Mouse (Mus musculus) heart, embryonic 11.5 days (tissue): ENCODE results near the gene Gm10320. TPM values are rescaled to one million over a fixed set of nuclear protein-coding genes. Genes with fewer than 3 reads are reported as not detected.
A peak's percentile ranks its signal among the peaks of the same experiment; 100 is the strongest.

Source experiments
- ATAC-seq: fragments of 200-750 bp; cut with Nextera tagmentation; replicated peaks from 2 replicates; pipeline ENCODE4 v1.8.0; 2017; ENCODE audit warnings: moderate library complexity; ENCODE audit not compliant: insufficient number of reproducible peaks, low FRiP score, low TSS enrichment
- H3K27ac ChIP-seq: fragments of 300-500 bp; sonication (generic); 2 replicates; pipeline ENCODE4 v1.5.1; 2014; ENCODE audit warnings: mild to moderate bottlenecking, low read depth, low read length
- H3K27me3 ChIP-seq: fragments of 300-500 bp; sonication (generic); 2 replicates; pipeline ENCODE4 v1.6.1; 2014; ENCODE audit warnings: mild to moderate bottlenecking, low read length, mixed read lengths; ENCODE audit not compliant: control insufficient read depth, insufficient read depth
- H3K36me3 ChIP-seq: fragments of 300-500 bp; sonication (generic); 2 replicates; pipeline ENCODE4 v1.6.1; 2014; ENCODE audit warnings: mild to moderate bottlenecking, low read length, moderate library complexity, mixed read lengths; ENCODE audit not compliant: control insufficient read depth, insufficient read depth
- H3K4me1 ChIP-seq: fragments of 300-500 bp; sonication (generic); 2 replicates; pipeline ENCODE4 v1.6.1; 2014; ENCODE audit warnings: low read length; ENCODE audit not compliant: control insufficient read depth, insufficient read depth
- H3K4me2 ChIP-seq: fragments of 300-500 bp; sonication (generic); 2 replicates; pipeline ENCODE4 v1.6.1; 2014; ENCODE audit warnings: mild to moderate bottlenecking, moderate library complexity
- H3K4me3 ChIP-seq: fragments of 300-500 bp; sonication (generic); 2 replicates; pipeline ENCODE4 v1.5.1; 2014; ENCODE audit warnings: low read depth, low read length
- H3K9ac ChIP-seq: fragments of 300-500 bp; sonication (generic); 2 replicates; pipeline ENCODE4 v1.6.1; 2014; ENCODE audit warnings: mild to moderate bottlenecking, low read depth, low read length, moderate library complexity
- H3K9me3 ChIP-seq: fragments of 300-500 bp; sonication (generic); replicated peaks from 2 replicates; pipeline ENCODE4 v1.6.1; 2016; ENCODE audit warnings: low read length; ENCODE audit not compliant: control insufficient read depth
- WGBS: fragments of 180-500 bp; shearing (Covaris S2); extraction: QIAGEN DNeasy Blood & Tissue Kit; methylation state at CpG from one replicate; pipeline ENCODE4 v1.1.7; 2014; ENCODE audit not compliant: insufficient replicate concordance; 5-methylcytosine and 5-hydroxymethylcytosine counted together
- polyA plus RNA-seq: library from polyadenylated mRNA; unstranded; fragments of >200 nt; fragmentation: Nextera tagmentation; extraction: Ambion mirVana; gene quantifications from 2 replicates; pipeline ENCODE4 v1.2.1, GENCODE M21; 2014

The Gm10320 gene
- polyA plus RNA-seq, 1 experiment from 2014 or later = 0.37 TPM

- no peak overlapping the region for H3K9ac ChIP-seq
- no peak for ATAC-seq
- no peak overlapping the region for H3K4me3 ChIP-seq
- no peaks in the 10 kb centered on the region for H3K36me3 ChIP-seq
- no peak overlapping the region for H3K4me2 ChIP-seq
- H3K9me3 ChIP-seq = no peaks in the 10 kb centered on the region
- H3K27ac ChIP-seq = no peak overlapping the region
- peaks cover 6% of the 10 kb centered on the region; the same call in 1 of the 2 replicates for H3K4me1 ChIP-seq
- 71% methylated on average over 6 of the region's 6 CpGs for WGBS
- 0 out of 2 replicates have a peak, but pooled peaks cover 2% of the 10 kb centered on the region for H3K27me3 ChIP-seq
These were observed 5.1 kb downstream of the Gm10320 start for GRCm38 (mm10) chr13:98486726-98487125.

- 0 out of 2 replicates have a peak, but pooled peaks cover 2% of the 10 kb centered on the region for H3K27me3 ChIP-seq
- H3K4me2 ChIP-seq = no peak overlapping the region
- peaks cover 6% of the 10 kb centered on the region; the same call in 1 of the 2 replicates for H3K4me1 ChIP-seq
- ATAC-seq = no peak
- H3K4me3 ChIP-seq = no peak overlapping the region
- H3K27ac ChIP-seq = no peak overlapping the region
- H3K36me3 ChIP-seq = no peaks in the 10 kb centered on the region
- 71% methylated on average over 3 of the region's 3 CpGs for WGBS
- H3K9ac ChIP-seq = no peak overlapping the region
- no peaks in the 10 kb centered on the region for H3K9me3 ChIP-seq
These were observed 5.6 kb downstream of the Gm10320 start for GRCm38 (mm10) chr13:98486161-98486560.

- no peaks in the 10 kb centered on the region for H3K9me3 ChIP-seq
- peaks cover 6% of the 10 kb centered on the region; the same call in 1 of the 2 replicates for H3K4me1 ChIP-seq
- no peak overlapping the region for H3K4me2 ChIP-seq
- H3K4me3 ChIP-seq = no peak overlapping the region
- H3K27ac ChIP-seq = no peak overlapping the region
- H3K27me3 ChIP-seq = no peaks in the 10 kb centered on the region
- 73% methylated on average over 5 of the region's 5 CpGs for WGBS
- no peak for ATAC-seq
- H3K36me3 ChIP-seq = no peaks in the 10 kb centered on the region
- no peak overlapping the region for H3K9ac ChIP-seq
These were observed 6.4 kb downstream of the Gm10320 start for GRCm38 (mm10) chr13:98485440-98485839.

GRCm38 (mm10) chr13:98477991-98478390, 13.8 kb downstream of the Gm10320 start:
- Histone ChIP-seq H3K4me2 (no peak overlapping the region), H3K36me3 (no peaks in the 10 kb centered on the region), H3K4me1 (peaks cover 14% of the 10 kb centered on the region), H3K9ac (no peak overlapping the region), H3K27me3 (no peaks in the 10 kb centered on the region), H3K4me3 (no peak overlapping the region), H3K9me3 (no peaks in the 10 kb centered on the region), H3K27ac (no peak overlapping the region)
- ATAC-seq = no peak
- 40% methylated on average over 3 of the region's 3 CpGs for whole genome bisulfite sequencing

- ATAC-seq = no peak
- H3K9me3 ChIP-seq = no peaks in the 10 kb centered on the region
- peaks cover 14% of the 10 kb centered on the region for H3K4me1 ChIP-seq
- H3K4me2 ChIP-seq = no peak overlapping the region
- no peak overlapping the region for H3K9ac ChIP-seq
- H3K36me3 ChIP-seq = no peaks in the 10 kb centered on the region
- H3K4me3 ChIP-seq = no peak overlapping the region
- 0 out of 2 replicates have a peak overlapping the region, but pooled peaks have one; percentile 29 for H3K27ac ChIP-seq
- no peaks in the 10 kb centered on the region for H3K27me3 ChIP-seq
- 52% methylated on average over 4 of the region's 4 CpGs for WGBS
These were observed 14.8 kb downstream of the Gm10320 start for GRCm38 (mm10) chr13:98476839-98477495.

GRCm38 (mm10) chr13:98476175-98476838, 15.5 kb downstream of the Gm10320 start:
- Histone ChIP-seq H3K9ac (no peak overlapping the region), H3K4me1 (peaks cover 14% of the 10 kb centered on the region), H3K4me2 (no peak overlapping the region), H3K27me3 (no peaks in the 10 kb centered on the region), H3K36me3 (no peaks in the 10 kb centered on the region), H3K9me3 (no peaks in the 10 kb centered on the region), H3K4me3 (no peak overlapping the region), H3K27ac (no peak overlapping the region)
- 40% methylated on average over 14 of the region's 14 CpGs for WGBS
- no peak for ATAC-seq

- 40% methylated on average over 8 of the region's 8 CpGs for WGBS
- ATAC-seq = no peak
- no peak overlapping the region for H3K4me2 ChIP-seq
- H3K9ac ChIP-seq = no peak overlapping the region
- H3K27me3 ChIP-seq = no peaks in the 10 kb centered on the region
- no peaks in the 10 kb centered on the region for H3K36me3 ChIP-seq
- H3K4me1 ChIP-seq = peaks cover 14% of the 10 kb centered on the region
- H3K4me3 ChIP-seq = no peak overlapping the region
- no peak overlapping the region for H3K27ac ChIP-seq
- H3K9me3 ChIP-seq = no peaks in the 10 kb centered on the region
These were observed 16.1 kb downstream of the Gm10320 start for GRCm38 (mm10) chr13:98475681-98476080.

- Histone ChIP-seq H3K27ac (no peak overlapping the region), H3K4me3 (no peak overlapping the region), H3K4me2 (no peak overlapping the region), H3K9ac (no peak overlapping the region), H3K9me3 (no peaks in the 10 kb centered on the region), H3K27me3 (no peaks in the 10 kb centered on the region), H3K4me1 (peaks cover 11% of the 10 kb centered on the region), H3K36me3 (no peaks in the 10 kb centered on the region)
- ATAC-seq = no peak
- 71% methylated on average over 4 of the region's 4 CpGs for WGBS
These were observed 18.8 kb downstream of the Gm10320 start for GRCm38 (mm10) chr13:98473034-98473433.
